Comparison of ENCODE assay signal across 8 mouse cellular contexts in genomic region chr9:94696539-94697079, GRCm38 (mm10). TPM values are rescaled to one million over a fixed set of nuclear protein-coding genes. Genes with fewer than 3 reads are reported as not detected.
DNase-seq lines count a peak whose midpoint lies in the region; ATAC-seq and TF ChIP-seq lines count a peak whose summit lies in the region.

No protein-coding gene starts in this region.

- H3K4me2 ChIP-seq in embryonic facial prominence, embryonic 11.5 days (ENCODE audit: low read depth, low read length), result no peak overlapping the region
- peak overlapping the region; percentile 35 for H3K4me2 ChIP-seq in liver, embryonic 15.5 days
- H3K4me2 ChIP-seq in stomach, postnatal 0 days (replicated peaks; ENCODE audit: low read depth), result no peak overlapping the region

- H3K27me3 ChIP-seq in embryonic facial prominence, embryonic 11.5 days (ENCODE audit: control insufficient read depth, insufficient read depth, low read length), result no peaks in the 10 kb centered on the region
- H3K27me3 ChIP-seq in liver, embryonic 15.5 days, result no peaks in the 10 kb centered on the region
- no peaks in the 10 kb centered on the region for H3K27me3 ChIP-seq in stomach, postnatal 0 days (ENCODE audit: control insufficient read depth, insufficient read depth, low read length)
- no peaks in the 10 kb centered on the region for H3K27me3 ChIP-seq in cerebellum, adult 2 months (ENCODE audit: control insufficient read depth, insufficient read depth, low read length)

- H3K9ac ChIP-seq in embryonic facial prominence, embryonic 11.5 days (replicated peaks; ENCODE audit: low read length), result no peak overlapping the region
- no peak overlapping the region for H3K9ac ChIP-seq in liver, embryonic 15.5 days
- H3K9ac ChIP-seq in stomach, postnatal 0 days (ENCODE audit: low read length), result no peak overlapping the region

- no peak overlapping the region for H3K27ac ChIP-seq in embryonic facial prominence, embryonic 11.5 days (replicated peaks; ENCODE audit: low read depth, low read length)
- 0 out of 2 replicates have a peak overlapping the region, but pooled peaks have one; percentile 15 for H3K27ac ChIP-seq in liver, embryonic 15.5 days (replicated peaks)
- H3K27ac ChIP-seq in stomach, postnatal 0 days (replicated peaks), result no peak overlapping the region
- no peak overlapping the region for H3K27ac ChIP-seq in cerebellum, adult 2 months (ENCODE audit: insufficient read depth, low read length)

- DNase-seq in lung, adult 18-20 months, result peak; percentile 47
- no peak for DNase-seq in lung, postnatal 14 days
- peak; percentile 12 for DNase-seq in embryonic facial prominence, embryonic 11.5 days (ENCODE audit: low spot score)
- peak; percentile 68 for DNase-seq in stomach, postnatal 0 days (ENCODE audit: low spot score)
- DNase-seq in cerebellum, adult 2 months, result no peak
- no peak for DNase-seq in Muller cell, postnatal 12 days (ENCODE audit: inconsistent ontology term)
- no peak for DNase-seq in gastrocnemius, postnatal 36 days

- TF ChIP-seq POLR2A in cerebellum, adult 2 months (IDR thresholded peaks at IDR 0.05; ENCODE audit: borderline replicate concordance, insufficient read depth, low read length), result no peak

- TF ChIP-seq EP300 in stomach, postnatal 0 days (optimal IDR thresholded peaks at IDR 0.05), result no peak

- no peaks in the 10 kb centered on the region for H3K36me3 ChIP-seq in embryonic facial prominence, embryonic 11.5 days (replicated peaks; ENCODE audit: control insufficient read depth, insufficient read depth, low read depth, low read length)
- no peaks in the 10 kb centered on the region for H3K36me3 ChIP-seq in liver, embryonic 15.5 days (replicated peaks)
- no peaks in the 10 kb centered on the region for H3K36me3 ChIP-seq in stomach, postnatal 0 days (ENCODE audit: control insufficient read depth, insufficient read depth, low read length)

- no peaks in the 10 kb centered on the region for H3K9me3 ChIP-seq in embryonic facial prominence, embryonic 11.5 days (replicated peaks; ENCODE audit: control insufficient read depth, low read length)
- H3K9me3 ChIP-seq in liver, embryonic 15.5 days (replicated peaks), result no peaks in the 10 kb centered on the region
- H3K9me3 ChIP-seq in stomach, postnatal 0 days (ENCODE audit: control insufficient read depth, low read length), result no peaks in the 10 kb centered on the region

- no peak overlapping the region for H3K4me3 ChIP-seq in embryonic facial prominence, embryonic 11.5 days (ENCODE audit: low read depth, low read length)
- H3K4me3 ChIP-seq in liver, embryonic 15.5 days (replicated peaks), result no peak overlapping the region
- H3K4me3 ChIP-seq in stomach, postnatal 0 days (ENCODE audit: low read depth, low read length), result no peak overlapping the region
- no peak overlapping the region for H3K4me3 ChIP-seq in cerebellum, adult 2 months (replicated peaks; ENCODE audit: insufficient read depth, low read depth, low read length)

- intact Hi-C loops in gastrocnemius, postnatal 36 days (cut with DNase I), result no loop called here

- ATAC-seq in embryonic facial prominence, embryonic 11.5 days (replicated peaks; ENCODE audit: insufficient number of reproducible peaks, low FRiP score, low TSS enrichment, low read depth), result no peak
- ATAC-seq in liver, embryonic 15.5 days (ENCODE audit: insufficient read depth), result peak; percentile 69
- peak; percentile 86 for ATAC-seq in stomach, postnatal 0 days (ENCODE audit: low FRiP score, low TSS enrichment)

- 63% methylated on average over 9 of the region's 9 CpGs for WGBS in embryonic facial prominence, embryonic 11.5 days
- 20% methylated on average over 9 of the region's 9 CpGs for WGBS in liver, embryonic 15.5 days (ENCODE audit: insufficient replicate concordance)
- WGBS in stomach, postnatal 0 days, result 35% methylated on average over 9 of the region's 9 CpGs
- WGBS in cerebellum, adult 2 months, result 84% methylated on average over 9 of the region's 9 CpGs

- TF ChIP-seq CTCF in stomach, postnatal 0 days (IDR thresholded peaks at IDR 0.05; ENCODE audit: low read depth), result no peak
- no peak for TF ChIP-seq CTCF in cerebellum, adult 2 months (IDR thresholded peaks at IDR 0.05; ENCODE audit: borderline replicate concordance, insufficient read depth, low read depth, low read length)

- H3K4me1 ChIP-seq in embryonic facial prominence, embryonic 11.5 days (ENCODE audit: control insufficient read depth, insufficient read depth, low read length), result no peaks in the 10 kb centered on the region
- H3K4me1 ChIP-seq in liver, embryonic 15.5 days (replicated peaks), result peaks cover 53% of the 10 kb centered on the region
- H3K4me1 ChIP-seq in stomach, postnatal 0 days (replicated peaks; ENCODE audit: control insufficient read depth, insufficient read depth), result peaks cover 2% of the 10 kb centered on the region; the same call in 1 of the 2 replicates
- peaks cover 14% of the 10 kb centered on the region for H3K4me1 ChIP-seq in cerebellum, adult 2 months (ENCODE audit: control insufficient read depth, insufficient read depth, low read length)

RNA-seq across cellular contexts. Expression of gene Slc9a9, which starts 26.9 kb away (rescaled TPM):
- polyA plus RNA-seq in embryonic facial prominence, embryonic 11.5 days (2014; fragmentation: Nextera tagmentation; extraction: Ambion mirVana), result 4.4 and 4.7 TPM in 2 replicates
- 2.7 TPM in 2 replicates for polyA plus RNA-seq in liver, embryonic 15.5 days (2015; fragmentation: Nextera tagmentation; extraction: Ambion mirVana)
- polyA plus RNA-seq in stomach, postnatal 0 days (2015; fragmentation: Nextera tagmentation; extraction: Ambion mirVana), result 3.4 and 3.8 TPM in 2 replicates
- 8.9 and 9.0 TPM in 2 replicates for polyA plus RNA-seq in cerebellum, adult 2 months (2012; rRNA removed)
- total RNA-seq in gastrocnemius, postnatal 36 days (2021), result 1 to 10 TPM; 2.7 to 2.9 TPM

Comparison
In these comparisons a context has a peak if more than half of its experiments do, and no peak if none do; other contexts are left out.
1. DNase-seq: peak in lung, adult 18-20 months (2 of 2), embryonic facial prominence, embryonic 11.5 days (single experiment) and stomach, postnatal 0 days (single experiment); none in lung, postnatal 14 days (single experiment), cerebellum, adult 2 months (0 of 2), Muller cell, postnatal 12 days (single experiment) and gastrocnemius, postnatal 36 days (0 of 2).